Mouse (Mus musculus) left cerebral cortex, adult 9 months (tissue): ENCODE measurements around the gene Cilp.
"Not testable (repeated sequence)": the region's sequence is repeated elsewhere in the genome, so short reads cannot be mapped to it uniquely, and the experiment has no call there.

Experiments
- DNase-seq, 2 experiments: peaks; one replicate each; pipeline ENCODE4 v3.0.0; 2022; ENCODE audit warnings: low spot score in 2 of 2

Gene Cilp

DNA sequence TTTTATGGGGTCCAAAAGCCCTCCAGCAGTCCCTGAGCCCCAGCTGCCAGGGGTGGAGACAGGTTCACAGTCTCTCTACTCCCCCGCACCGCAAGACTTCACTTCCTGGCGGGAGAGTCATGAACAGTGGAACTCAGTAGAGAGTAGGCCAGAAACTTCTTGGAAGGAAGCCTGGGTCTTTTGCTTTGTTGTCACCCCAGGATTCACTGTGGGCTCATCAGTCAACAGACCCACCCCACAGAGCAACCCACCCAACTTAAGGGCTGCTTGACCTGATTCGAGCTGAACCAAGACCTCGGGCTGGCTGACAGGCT lies 16.6 kb upstream of the Cilp start:
- DNase-seq = no peak

DNA sequence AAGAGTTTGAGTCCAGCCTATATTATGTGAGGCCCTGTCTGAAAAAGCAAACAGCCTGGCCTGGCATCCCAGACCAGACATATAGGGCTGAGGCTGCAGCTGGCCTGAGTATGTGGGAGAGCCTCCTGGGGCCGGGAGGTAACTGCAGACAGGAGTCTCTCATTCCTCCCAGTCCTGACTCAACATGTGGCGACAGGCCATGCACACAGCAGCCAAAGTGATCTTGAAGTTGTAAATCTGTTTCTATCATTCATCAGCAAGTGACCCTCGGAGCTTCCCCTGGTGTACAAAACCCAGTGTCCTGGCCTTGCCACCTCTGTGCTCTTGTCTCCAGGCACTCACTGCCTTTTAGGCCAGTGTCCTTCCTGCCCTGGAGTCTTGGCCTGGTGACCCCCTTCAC lies 13.0 kb upstream of the Cilp start:
- DNase-seq = no peak

DNA sequence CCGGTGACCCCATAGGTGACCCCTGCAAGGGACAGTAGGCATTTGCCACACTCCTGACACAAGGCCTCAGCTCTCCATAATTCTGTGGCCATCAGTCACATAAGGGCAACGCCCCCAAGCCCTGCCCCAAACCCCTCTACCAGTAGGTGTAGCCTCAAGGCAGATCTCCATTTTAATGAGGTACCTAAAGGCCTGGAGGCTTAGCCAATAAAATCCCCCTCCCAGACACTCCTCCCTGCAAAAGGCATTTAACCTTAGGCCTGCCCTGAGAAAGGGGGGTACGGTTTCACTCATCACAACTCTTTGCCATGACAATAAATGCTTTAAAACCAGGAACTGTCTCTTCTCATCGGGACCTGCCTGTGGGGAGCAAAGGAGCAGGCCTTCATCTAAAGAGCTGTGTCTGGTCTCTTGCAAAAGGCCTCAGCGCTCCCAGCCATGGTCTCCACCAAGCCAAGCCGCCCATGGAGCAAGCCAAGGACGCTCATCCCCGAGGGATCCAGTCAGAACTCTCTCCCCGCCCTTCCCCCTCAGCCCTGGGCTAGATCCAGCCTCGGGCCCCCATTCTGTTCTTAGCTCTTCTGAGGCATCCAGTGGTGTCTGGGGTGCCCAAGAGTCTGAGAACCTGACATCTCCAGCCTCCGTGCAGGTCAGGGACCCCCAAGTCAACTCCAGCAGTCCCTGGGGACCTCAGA lies 8.9 kb upstream of the Cilp start:
- DNase-seq = no peak

DNA sequence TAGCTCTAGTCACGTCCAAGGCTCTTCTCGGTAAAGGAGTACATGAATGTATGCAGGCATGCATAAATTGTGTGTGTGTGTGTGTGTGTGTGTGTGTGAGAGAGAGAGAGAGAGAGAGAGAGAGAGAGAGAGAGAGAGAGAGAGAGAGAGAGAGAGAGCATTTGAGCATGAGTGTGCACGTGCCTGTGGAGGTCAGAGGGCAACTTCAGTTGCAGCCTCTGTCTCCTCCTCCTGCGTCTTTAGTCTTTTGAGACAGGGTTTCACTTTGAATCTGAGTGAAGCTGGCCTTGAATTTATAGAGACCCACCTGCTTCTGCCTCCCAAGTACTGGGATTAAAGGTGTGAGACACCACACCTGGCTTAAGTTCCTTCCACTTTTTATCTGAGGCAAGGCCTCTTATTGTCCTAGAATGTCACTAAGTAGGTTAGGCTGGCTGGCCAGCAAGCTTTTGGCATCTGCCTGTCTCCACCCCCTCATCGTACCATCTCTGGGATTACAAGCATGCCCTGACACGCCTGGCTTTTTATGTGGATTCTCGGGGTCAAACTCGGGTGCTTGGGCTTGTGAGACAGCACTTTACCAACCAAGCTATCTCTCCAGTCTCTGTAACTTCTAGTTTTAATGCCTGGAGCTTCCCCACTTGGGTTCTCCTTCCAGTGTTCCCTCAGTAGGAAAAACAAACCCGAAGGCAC lies 7.6 kb upstream of the Cilp start:
- no peak for DNase-seq

DNA sequence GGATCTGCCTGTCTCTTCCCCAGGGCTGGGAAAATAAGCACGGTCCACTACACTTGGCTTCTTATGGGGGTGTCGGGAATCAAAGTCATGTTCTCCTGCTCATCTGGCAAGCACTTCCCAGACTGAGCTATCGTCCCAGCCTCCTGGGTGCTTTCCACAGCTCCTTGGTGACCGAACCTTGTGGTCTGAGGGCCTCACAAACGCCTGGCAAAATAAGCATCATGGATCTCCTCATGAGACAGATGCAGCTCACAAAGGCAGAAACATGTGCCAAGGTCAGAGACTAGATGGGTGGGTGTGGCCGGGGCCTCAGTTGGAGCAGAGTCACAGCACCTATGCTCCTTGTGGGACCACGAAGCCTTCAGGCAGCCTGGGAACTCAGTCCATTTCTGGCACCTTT lies 5.6 kb upstream of the Cilp start:
- DNase-seq = no peak

DNA sequence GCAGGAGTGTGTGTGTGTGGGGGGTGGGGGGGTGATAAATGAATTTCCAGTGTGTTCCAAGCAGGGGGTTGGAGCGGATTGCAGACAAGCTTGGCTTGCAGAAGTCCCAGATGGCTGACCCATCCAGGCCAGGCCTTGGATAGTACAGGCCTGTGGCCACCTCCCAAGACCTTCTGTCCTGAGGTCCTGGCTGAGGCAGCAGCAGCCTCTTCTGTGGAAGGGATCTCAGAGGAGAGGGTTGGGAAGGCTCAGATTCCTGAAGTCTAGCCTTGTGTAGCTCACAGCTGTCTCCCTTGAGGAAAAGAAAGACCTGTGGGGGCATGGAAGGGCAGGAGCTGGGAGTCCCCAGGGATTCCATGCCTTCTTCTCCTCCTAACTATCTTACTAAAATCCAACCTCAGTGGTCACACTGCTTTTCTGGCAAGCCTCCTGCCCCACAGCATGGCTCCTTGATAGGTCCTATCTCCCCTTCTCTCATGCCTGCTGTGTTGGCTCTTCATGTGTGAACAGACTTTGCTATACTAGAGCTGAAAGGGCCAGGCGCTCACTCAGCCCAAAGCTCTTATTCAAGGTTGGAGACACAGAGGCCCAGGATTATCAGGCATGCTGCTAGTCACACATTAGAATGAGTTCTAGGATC lies 3.3 kb upstream of the Cilp start:
- DNase-seq = no peak

DNA sequence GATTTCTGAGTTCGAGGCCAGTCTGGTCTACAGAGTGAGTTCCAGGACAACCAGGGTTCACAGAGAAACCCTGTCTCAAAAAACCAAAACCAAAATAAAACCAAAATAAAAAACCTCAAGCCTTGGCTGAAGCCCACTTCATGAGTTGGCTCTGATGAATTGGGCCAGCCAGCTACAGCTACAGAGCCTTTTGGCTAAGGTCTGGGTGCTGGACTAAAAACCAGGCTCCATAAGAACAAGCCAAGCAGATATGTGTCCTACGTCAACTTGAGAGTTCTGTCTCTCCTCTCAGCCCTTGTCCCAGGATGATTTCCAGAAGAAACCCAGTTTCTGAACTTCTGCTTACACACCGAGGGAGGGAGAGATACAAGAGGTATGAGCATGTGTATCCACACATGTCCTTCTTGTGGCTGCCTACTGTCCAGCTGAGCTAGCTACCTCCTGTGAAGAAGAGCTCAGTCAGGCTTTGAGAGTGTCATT lies 2.3 kb upstream of the Cilp start:
- no peak for DNase-seq

DNA sequence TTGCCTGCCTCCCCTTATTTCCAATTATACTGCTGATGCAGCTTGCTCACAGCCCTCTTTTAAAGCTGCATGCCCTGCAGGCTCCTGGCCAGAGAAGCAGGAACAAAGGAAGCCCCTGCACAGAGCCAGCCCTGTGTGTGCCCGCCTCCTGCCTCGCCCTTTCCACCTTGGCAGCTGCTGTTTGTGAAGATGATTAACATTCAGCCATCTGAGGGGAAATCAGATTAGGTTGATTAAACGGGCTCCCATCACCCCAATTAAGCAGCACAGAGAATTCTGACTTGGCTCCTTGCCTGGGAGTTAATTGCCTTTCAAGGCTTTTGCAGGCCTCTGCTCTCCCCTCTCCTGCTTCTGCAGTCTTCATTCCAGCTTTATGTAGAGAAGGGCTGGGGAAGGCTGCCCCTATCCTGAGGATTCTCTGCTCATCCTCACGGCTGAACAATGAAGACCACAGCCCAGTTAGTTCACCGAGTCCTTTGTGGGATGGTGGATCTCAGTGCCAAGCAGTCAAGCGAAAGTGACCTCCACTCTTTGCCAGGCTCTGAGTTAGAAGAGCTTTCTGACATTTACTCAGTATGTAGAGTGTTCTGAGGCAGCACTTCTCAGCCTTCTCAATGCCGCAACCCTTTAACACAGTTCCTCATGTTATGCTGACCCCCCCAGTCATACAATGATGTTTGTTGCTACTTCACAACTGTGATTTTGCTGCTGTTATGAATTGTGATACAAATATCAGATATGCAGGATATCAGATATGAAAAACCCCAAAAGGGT lies 2.9 kb downstream of the Cilp start:
- DNase-seq = peak in 1 of 2 experiments; percentile 51

DNA sequence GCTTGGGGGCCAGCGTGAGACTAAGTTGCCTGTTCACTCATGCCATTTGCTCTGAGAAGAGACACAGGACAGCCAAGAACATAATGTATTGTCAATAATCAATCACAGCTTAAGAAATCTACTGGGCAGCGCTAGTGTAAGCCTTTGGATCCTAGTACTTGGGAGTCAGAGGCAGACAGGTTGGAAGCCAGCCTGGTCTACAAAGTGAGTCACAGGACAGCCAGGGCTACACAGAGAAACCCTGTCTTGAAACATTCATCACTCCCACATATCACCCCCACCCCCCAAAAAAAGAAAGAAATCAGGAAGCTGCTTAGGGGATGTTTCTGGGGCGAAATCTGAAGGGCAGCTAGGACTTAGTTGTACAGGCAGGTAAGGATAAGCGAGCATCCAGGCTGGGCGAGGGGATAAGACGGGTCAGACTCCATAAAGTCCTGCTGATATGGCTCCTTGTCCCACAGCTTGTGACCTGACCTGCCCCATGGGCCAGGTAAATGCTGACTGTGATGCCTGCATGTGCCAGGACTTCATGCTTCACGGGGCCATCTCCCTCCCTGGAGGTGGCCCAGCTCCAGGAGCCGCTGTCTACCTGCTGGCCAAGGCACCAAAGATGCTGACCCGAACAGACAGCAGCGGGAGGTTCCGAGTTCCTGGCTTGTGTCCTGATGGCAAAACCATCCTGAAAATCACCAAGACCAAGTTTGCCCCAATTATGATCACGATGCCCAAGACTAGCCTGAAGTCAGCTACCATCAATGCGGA lies 8.2 kb downstream of the Cilp start:
- no peak for DNase-seq

DNA sequence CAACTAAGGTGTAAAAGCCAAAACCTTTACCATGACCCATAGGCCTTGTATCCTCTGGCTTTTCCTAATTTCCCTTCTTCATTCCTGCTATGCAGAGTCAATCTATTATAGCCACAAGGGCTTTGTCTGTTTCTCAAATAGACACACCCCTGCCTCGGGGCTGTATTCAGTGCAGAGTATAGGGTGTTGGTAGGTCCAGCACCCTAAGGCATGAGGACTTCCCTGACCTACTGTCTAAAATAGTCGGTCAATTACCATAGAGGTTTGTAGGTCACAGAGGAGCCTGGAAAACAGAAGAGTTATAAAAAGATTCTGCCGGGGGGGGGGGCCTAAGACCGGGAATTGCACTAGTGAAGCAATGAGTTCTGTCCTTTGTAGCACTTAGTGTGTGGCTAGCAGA lies 8.9 kb downstream of the Cilp start:
- no peak for DNase-seq

DNA sequence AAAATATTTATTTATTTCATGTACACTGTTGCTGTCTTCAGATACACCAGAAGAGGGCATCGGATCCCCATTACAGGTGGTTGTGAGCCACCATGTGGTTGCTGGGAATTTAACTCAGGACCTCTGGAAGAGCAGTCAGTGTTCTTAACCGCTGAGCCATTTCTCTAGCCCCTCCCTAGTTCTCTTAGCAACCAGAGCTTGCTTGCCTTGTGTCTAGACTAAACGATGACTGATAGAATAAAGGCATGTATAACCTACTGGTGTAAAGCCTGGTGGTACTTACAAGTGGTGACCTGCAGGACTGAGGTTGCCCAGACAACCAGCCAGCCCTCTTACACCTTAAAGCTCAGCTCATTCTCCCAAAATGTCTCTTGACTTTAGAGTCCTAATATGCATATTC lies 9.9 kb downstream of the Cilp start:
- DNase-seq = not testable (repeated sequence)

DNA sequence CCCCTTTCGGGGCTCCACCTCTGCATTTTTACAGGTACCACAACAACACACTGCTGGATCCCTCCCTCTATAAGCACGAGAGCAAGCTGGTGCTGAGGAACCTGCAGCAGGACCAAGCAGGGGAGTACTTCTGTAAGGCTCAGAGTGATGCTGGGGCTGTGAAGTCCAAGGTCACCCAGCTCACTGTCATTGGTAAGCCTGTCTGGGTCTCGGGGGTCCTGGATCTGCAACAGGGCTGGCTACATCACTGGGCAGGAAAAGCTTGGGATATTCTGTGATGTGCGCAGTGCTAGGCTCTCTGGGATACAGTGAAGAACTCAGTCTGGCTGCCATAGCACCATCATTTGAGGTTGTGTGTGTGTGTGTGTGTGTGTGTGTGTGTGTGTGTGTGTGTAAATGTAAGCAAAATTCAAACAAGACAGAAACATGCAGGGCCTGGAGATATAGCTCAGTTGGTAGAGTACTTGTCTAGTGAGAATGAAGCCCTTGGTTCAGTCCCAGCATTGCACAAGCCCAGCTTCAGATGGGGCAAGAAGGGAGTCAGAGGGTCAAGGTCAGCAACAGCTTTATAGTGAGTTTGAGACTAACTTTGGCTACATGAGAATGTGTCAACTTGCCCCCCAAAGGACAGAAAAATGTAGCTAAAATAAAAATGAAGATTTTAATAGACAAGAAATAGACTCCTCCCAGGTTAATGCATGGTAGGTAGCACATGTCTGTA lies 11.0 kb downstream of the Cilp start:
- DNase-seq = no peak

DNA sequence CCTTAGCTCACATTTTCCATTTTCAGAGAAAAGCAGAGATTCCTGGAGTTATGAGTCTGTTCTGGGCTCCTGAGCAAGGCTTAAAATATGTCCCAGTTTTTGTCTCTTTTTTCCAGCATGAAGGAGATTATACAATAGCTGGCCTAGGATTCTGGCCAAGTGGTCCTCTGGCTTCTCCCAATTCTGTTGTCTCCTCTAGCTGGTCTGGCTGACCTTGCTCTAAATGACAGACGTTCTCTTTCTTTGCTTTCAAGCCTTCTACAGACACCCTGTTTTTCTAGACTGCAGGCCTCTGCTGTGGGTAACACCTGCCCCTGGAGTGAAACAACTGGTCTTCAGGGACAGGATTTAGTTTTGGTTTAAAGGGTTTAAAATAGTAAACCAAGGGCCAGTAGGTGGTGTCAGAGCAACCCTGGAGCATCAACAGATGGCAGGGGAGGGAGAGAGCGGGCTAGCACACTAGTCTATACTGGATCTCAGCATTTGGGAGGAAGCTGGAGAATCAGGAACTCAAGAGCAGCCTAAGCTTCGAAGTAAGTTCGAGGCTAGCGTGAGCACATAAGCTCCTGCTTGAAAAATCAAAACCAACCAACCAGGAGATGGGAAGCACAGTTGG lies 16.7 kb downstream of the Cilp start:
- DNase-seq = peak in 1 of 2 experiments; percentile 33

DNA sequence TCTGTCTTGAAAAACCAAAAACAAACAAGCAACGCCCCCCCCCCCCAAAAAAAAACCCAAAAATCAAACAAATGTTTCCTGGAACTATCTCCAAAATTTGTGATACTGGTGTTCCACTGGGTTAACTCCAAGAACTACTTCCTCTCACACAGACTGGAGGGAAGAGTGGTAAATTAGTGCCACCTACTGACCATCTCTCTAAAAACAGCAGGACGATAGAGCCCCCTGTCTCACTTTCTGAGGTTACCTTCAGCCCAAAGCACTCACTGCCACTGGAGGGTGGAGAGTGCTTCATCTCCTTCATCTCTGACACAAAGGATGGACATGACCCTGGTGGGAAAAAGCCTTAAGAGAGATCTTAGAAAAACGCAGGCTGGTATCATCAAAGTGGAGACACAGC lies 18.3 kb downstream of the Cilp start:
- peak in 1 of 2 experiments; percentile 30 for DNase-seq

DNA sequence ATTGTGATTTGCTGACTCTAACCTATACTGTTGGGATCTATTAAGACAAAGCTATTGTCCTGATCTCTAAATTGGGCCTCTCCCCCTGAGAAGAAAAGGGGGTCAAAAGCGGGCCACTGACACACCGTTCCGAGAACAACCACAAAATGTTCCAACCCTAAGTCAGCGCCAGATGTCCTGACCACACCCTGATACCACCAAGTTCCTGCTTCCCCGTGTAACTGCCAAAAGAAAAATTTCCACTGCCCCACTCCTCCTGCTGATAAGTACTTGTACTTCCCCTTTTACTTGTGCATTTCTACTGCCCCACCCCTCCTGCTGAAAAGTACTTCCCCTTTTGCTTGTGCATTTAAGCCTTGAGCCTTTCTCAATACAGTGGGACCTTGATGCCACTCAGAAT lies 23.3 kb downstream of the Cilp start:
- not testable (repeated sequence) for DNase-seq

DNA sequence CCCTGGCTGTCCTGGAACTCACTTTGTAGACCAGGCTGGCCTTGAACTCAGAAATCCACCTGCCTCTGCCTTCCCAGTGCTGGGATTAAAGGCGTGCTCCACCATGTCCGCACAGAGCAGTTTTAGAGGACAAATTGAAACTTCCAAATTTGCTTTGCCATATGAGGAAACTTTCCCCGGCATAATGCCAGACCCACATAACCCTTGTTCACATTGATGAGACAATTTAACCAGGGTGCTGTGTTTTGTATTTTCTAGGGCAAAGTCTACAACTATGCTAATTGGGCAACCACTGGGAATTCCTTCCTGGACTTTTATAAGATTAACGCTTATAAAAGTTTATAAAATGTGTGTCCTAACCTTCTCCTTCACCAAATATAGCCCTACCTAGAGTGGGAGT lies 25.0 kb downstream of the Cilp start:
- no peak for DNase-seq

DNA sequence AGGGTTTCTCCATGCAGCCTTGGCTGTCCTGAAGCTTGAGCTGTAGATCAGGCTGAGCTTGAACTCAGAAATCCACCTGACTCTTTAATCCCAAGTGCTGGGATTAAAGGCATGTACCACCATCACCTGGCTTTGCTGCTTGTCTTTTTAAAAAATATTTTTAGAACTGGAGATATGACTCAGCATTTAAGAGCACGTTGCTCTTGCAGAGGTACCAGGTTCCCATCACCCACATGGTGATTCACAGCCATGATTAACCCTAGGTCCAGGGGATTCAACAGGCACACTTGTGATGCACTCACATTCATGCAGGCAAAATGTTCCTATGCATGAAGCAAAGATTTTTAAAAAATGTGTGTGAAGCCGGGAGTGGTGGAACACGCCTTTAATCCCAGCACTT lies 27.4 kb downstream of the Cilp start:
- no peak for DNase-seq

DNA sequence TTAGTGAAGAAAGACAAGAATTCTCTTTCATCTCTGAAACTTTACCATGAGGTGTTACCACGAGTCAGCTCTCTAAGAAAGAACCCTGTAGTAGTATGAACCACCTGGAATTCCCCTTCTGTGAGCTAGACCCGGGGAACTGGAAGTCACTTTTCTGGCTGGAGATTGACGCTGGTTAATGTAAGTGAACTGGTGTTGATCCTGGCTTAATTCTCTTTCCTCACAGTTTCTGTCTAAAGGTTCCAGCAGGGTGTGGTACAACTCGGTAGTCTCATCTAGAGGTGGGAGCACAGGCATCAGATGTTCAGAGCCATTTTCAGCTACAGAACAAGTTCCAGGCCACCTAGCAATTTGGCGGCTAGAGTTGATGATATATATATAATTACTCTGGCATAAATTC lies 28.1 kb downstream of the Cilp start:
- DNase-seq = no peak

DNA sequence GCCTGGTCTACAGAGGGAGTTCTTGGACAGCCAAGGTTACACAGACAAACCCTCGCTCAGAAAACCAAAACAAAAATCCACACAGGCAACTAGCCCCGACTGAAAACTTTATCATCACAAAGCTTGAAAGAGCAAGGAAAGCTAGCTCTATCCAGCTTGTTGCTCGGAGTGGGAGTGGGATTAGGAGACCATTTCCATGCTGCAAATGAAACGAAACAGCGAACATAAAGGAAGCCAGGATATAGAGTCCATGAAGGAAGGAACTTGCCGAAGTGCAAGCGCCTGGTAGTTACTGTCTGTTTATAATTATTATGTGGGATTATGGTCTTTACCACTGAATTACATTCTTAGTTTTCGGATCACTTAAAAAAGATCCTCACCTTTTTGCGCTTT lies 28.6 kb downstream of the Cilp start:
- DNase-seq = no peak

DNA sequence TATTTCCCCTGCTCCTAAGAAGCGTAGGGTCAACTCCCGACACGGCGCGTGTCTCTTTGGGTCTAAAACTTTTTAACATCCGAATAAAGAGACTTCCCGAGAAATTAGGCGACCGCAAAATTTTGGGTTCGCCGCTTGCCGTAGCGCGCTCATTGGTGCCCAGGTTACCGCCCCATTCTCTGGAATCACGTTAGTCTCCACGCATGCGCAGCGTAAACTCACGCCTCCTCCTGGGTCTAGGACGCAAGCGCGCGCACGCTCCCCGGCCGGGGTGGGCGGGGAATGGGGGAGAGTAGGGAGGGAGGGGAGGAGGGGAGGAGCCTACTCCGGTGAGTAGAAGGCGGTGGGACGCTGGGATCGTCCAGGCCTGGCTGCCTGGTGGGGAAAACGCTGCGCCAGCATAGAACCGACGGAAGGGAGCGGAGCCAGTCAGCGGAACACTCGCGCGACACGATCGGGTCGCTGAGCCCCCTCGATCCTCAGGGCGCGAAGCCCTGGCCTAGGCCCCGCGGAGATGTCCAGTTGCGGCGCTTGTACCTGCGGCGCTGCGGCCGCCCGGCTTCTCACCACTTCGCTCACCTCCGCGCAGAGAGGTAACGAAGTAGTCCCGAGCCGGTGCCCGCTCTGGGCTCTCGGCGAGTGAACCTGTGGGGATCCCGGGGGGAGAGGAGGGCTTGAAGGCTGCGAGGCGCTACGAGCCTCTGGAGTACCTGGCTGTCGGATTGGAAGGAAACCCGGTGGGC lies 29.2 kb downstream of the Cilp start, which contains the start of gene Clpx:
Clpx (plus strand) TSS at position 288 of the 743 bp plus-strand sequence.
- DNase-seq = peak; percentile 91 to 97
